Mouse (Mus musculus) embryonic facial prominence, embryonic 11.5 days (tissue): ENCODE data around the gene Vdac2. TPM values are rescaled to one million over a fixed set of nuclear protein-coding genes. Genes with fewer than 3 reads are reported as not detected.

Source experiments
- ATAC-seq: fragments of 200-750 bp; cut with Nextera tagmentation; replicated peaks from 2 replicates; pipeline ENCODE4 v1.8.0; 2017; ENCODE audit warnings: low read depth; ENCODE audit not compliant: insufficient number of reproducible peaks, low FRiP score, low TSS enrichment
- DNase-seq: peaks from one replicate; pipeline ENCODE4 v3.0.0-alpha.2; 2015; ENCODE audit warnings: low spot score
- H3K27ac ChIP-seq: fragments of 300-500 bp; sonication (generic); replicated peaks from 2 replicates; pipeline ENCODE4 v1.5.1; 2014; ENCODE audit warnings: mild to moderate bottlenecking, low read depth, low read length, control low read depth
- H3K27me3 ChIP-seq: fragments of 300-500 bp; sonication (generic); 2 replicates; pipeline ENCODE4 v1.6.1; 2014; ENCODE audit warnings: mild to moderate bottlenecking, low read length, moderate library complexity, mixed read lengths; ENCODE audit not compliant: control insufficient read depth, insufficient read depth
- H3K36me3 ChIP-seq: fragments of 300-500 bp; sonication (generic); replicated peaks from 2 replicates; pipeline ENCODE4 v1.6.1; 2014; ENCODE audit warnings: low read depth, mild to moderate bottlenecking, low read length, moderate library complexity, mixed read lengths; ENCODE audit not compliant: control insufficient read depth, insufficient read depth
- H3K4me1 ChIP-seq: fragments of 300-500 bp; sonication (generic); 2 replicates; pipeline ENCODE4 v1.6.1; 2014; ENCODE audit warnings: low read length, mixed read lengths; ENCODE audit not compliant: control insufficient read depth, insufficient read depth
- H3K4me2 ChIP-seq: fragments of 300-500 bp; sonication (generic); 2 replicates; pipeline ENCODE4 v1.6.1; 2014; ENCODE audit warnings: low read depth, mild to moderate bottlenecking, control low read depth, low read length, moderate library complexity
- H3K4me3 ChIP-seq: fragments of 300-500 bp; sonication (generic); 2 replicates; pipeline ENCODE4 v1.5.1; 2014; ENCODE audit warnings: low read depth, low read length, control low read depth
- H3K9ac ChIP-seq: fragments of 300-500 bp; sonication (generic); replicated peaks from 2 replicates; pipeline ENCODE4 v1.6.1; 2014; ENCODE audit warnings: mild to moderate bottlenecking, control low read depth, low read length
- H3K9me3 ChIP-seq: fragments of 300-500 bp; sonication (generic); replicated peaks from 2 replicates; pipeline ENCODE4 v1.6.1; 2016; ENCODE audit warnings: mild to moderate bottlenecking, low read length, inconsistent platforms, mixed read lengths; ENCODE audit not compliant: control insufficient read depth
- WGBS: fragments of 180-500 bp; shearing (Covaris S2); extraction: QIAGEN DNeasy Blood & Tissue Kit; methylation state at CpG from one replicate; pipeline ENCODE4 v1.1.7; 2014; 5-methylcytosine and 5-hydroxymethylcytosine counted together
- polyA plus RNA-seq: library from polyadenylated mRNA; unstranded; fragments of >200 nt; fragmentation: Nextera tagmentation; extraction: Ambion mirVana; gene quantifications from 2 replicates; pipeline ENCODE4 v1.2.1, GENCODE M21; 2014

Gene Vdac2
- polyA plus RNA-seq = 310 and 314 TPM in 2 replicates

DNA sequence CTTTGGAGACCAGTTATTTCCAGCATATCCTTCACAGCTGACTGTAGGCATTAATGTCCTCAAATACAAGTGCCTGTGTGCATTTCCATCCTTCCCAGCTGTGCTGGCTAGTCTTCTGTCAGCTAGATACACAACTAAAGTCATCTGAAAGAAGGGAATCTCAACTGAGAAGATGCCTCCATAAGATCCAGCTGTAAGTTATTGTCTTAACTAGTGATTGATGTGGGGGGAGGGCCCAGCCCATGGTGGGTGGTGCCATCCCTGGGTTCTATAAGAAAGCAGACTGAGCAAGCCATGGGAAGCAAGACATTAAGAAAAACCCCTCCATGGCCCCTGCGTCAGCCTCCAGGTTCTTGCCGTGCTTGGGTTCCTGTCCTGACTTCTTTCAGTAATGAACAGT, at the start of gene Vdac2:
TSS of gene Vdac2 (plus strand) at position 301 of the 400 bp plus-strand sequence.
- no peak within 1 kb of the TSS for H3K4me3 ChIP-seq

DNA sequence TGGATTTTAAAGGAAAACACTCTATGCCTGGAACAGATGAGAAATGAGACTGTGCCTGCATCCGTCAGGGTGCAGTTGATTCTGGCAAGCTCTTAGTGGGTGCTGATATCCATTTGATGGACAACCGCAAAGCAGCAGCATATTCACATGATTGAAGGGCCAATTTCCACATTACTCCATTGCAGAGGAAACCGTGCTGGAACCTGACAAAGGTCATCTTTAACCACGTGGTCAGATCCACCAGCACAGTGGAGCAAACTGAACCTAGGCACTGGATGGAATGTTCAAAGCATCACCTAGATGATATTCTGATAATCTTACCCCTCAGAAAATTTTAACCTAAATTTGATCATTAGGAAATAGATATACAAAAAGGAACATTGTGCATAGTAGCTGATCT, 48.8 kb upstream of the Vdac2 start:
- Histone ChIP-seq H3K27me3 (no peaks in the 10 kb centered on the region), H3K4me2 (no peak overlapping the region), H3K4me3 (no peak overlapping the region), H3K27ac (no peak overlapping the region), H3K9me3 (no peaks in the 10 kb centered on the region), H3K36me3 (no peaks in the 10 kb centered on the region; the same call in none of the 2 replicates), H3K9ac (no peak overlapping the region), H3K4me1 (no peaks in the 10 kb centered on the region)
- 92% methylated on average over 4 of the region's 4 CpGs for WGBS
- ATAC-seq (no peak), DNase-seq (no peak)

More for the DNA sequence above, at the start of gene Vdac2:
- DNase-seq = no peak
- Histone ChIP-seq H3K4me1 (no peaks in the 10 kb centered on the region), H3K36me3 (no peaks in the 10 kb centered on the region), H3K27me3 (no peaks in the 10 kb centered on the region), H3K9ac (no peak within 1 kb of the TSS), H3K9me3 (no peaks in the 10 kb centered on the region), H3K27ac (no peak within 1 kb of the TSS), H3K4me2 (no peak within 1 kb of the TSS)
- 92% methylated on average over 2 of the region's 2 CpGs for whole genome bisulfite sequencing
- no peak for ATAC-seq

GRCm38 (mm10) chr14:21786500-21786899, 38.5 kb upstream of the Vdac2 start:
- Histone ChIP-seq H3K4me1 (no peaks in the 10 kb centered on the region), H3K27ac (no peak overlapping the region), H3K4me3 (no peak overlapping the region), H3K9me3 (no peaks in the 10 kb centered on the region), H3K27me3 (no peaks in the 10 kb centered on the region), H3K9ac (no peak overlapping the region), H3K4me2 (no peak overlapping the region), H3K36me3 (no peaks in the 10 kb centered on the region)
- DNase-seq (no peak), ATAC-seq (no peak)
- WGBS = 91% methylated on average over 4 of the region's 4 CpGs

DNA sequence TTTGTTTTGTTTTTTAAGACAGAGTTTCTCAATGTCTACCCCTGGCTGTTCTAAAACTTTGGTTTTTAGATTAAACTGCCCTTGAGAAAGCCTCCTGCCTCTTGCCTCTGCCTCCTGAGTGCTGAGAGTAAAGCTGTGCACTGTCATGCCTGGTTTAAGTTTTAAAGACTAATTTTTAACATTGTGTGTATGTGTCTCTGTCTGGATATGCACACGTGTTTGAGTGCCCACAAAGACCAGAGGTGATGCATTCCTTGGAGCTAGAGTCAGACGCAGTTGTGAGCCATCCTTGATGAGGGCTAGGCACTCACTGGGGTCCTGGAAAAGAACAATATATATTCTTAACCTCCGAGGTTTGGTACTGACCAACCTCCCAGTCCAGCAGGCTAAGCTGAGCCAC, 37.7 kb upstream of the Vdac2 start:
- Histone ChIP-seq H3K27me3 (no peaks in the 10 kb centered on the region), H3K4me1 (no peaks in the 10 kb centered on the region), H3K4me3 (no peak overlapping the region), H3K9ac (no peak overlapping the region), H3K9me3 (no peaks in the 10 kb centered on the region), H3K4me2 (no peak overlapping the region), H3K36me3 (no peaks in the 10 kb centered on the region), H3K27ac (no peak overlapping the region)
- no peak for DNase-seq
- no peak for ATAC-seq
- WGBS = 83% methylated on average over 3 of the region's 3 CpGs

- no peaks in the 10 kb centered on the region for H3K9me3 ChIP-seq
- no peak overlapping the region for H3K4me2 ChIP-seq
- H3K4me1 ChIP-seq = no peaks in the 10 kb centered on the region
- H3K9ac ChIP-seq = no peak overlapping the region
- DNase-seq (no peak), ATAC-seq (no peak)
- H3K27me3 ChIP-seq = no peaks in the 10 kb centered on the region
- H3K36me3 ChIP-seq = no peaks in the 10 kb centered on the region
- no peak overlapping the region for H3K27ac ChIP-seq
- H3K4me3 ChIP-seq = no peak overlapping the region
- 95% methylated on average over 5 of the region's 5 CpGs for WGBS
Observed at GRCm38 (mm10) chr14:21788121-21788520, 36.9 kb upstream of the Vdac2 start.

GRCm38 (mm10) chr14:21790585-21791251, 34.3 kb upstream of the Vdac2 start:
- H3K36me3 ChIP-seq = no peaks in the 10 kb centered on the region
- no peak overlapping the region for H3K27ac ChIP-seq
- DNase-seq = no peak
- no peaks in the 10 kb centered on the region for H3K9me3 ChIP-seq
- H3K4me2 ChIP-seq = no peak overlapping the region
- no peaks in the 10 kb centered on the region for H3K4me1 ChIP-seq
- H3K4me3 ChIP-seq = no peak overlapping the region
- WGBS = 89% methylated on average over 9 of the region's 9 CpGs
- no peak overlapping the region for H3K9ac ChIP-seq
- ATAC-seq = no peak
- H3K27me3 ChIP-seq = no peaks in the 10 kb centered on the region

- no peaks in the 10 kb centered on the region for H3K27me3 ChIP-seq
- H3K4me3 ChIP-seq = no peak overlapping the region
- H3K9ac ChIP-seq = no peak overlapping the region
- no peak for DNase-seq
- whole genome bisulfite sequencing = 93% methylated on average over 4 of the region's 4 CpGs
- no peak overlapping the region for H3K27ac ChIP-seq
- no peaks in the 10 kb centered on the region for H3K36me3 ChIP-seq
- no peak overlapping the region for H3K4me2 ChIP-seq
- ATAC-seq = no peak
- H3K9me3 ChIP-seq = no peaks in the 10 kb centered on the region
- H3K4me1 ChIP-seq = no peaks in the 10 kb centered on the region
Observed at GRCm38 (mm10) chr14:21791722-21792121, 33.3 kb upstream of the Vdac2 start.

GRCm38 (mm10) chr14:21792250-21792649, 32.8 kb upstream of the Vdac2 start:
- Histone ChIP-seq H3K36me3 (no peaks in the 10 kb centered on the region), H3K4me1 (no peaks in the 10 kb centered on the region), H3K9ac (no peak overlapping the region), H3K4me2 (no peak overlapping the region), H3K27me3 (no peaks in the 10 kb centered on the region), H3K4me3 (no peak overlapping the region), H3K9me3 (no peaks in the 10 kb centered on the region), H3K27ac (no peak overlapping the region)
- 97% methylated on average over 6 of the region's 6 CpGs for WGBS
- DNase-seq = no peak
- ATAC-seq = no peak
